Mouse (Mus musculus): ENCODE data around the gene St6gal2. TPM values are rescaled to one million over a fixed set of nuclear protein-coding genes. Genes with fewer than 3 reads are reported as not detected.

St6gal2 gene
- total RNA-seq, 2 experiments from 2014 or later: not detected

Other genes starting within 250 kb of the St6gal2 start
- not detected in 2 replicates for gene Vmn2r118, start 179.8 kb downstream of the St6gal2 start, total RNA-seq (2015; ENCODE audit: low replicate concordance)
- gene Vmn2r118, start 179.8 kb downstream of the St6gal2 start, total RNA-seq (2017; ENCODE audit: low replicate concordance): not detected in 2 replicates

Measured in erythroid progenitor cell, adult 5-6 weeks (primary cell).